Mouse (Mus musculus) adrenal gland, postnatal 14 days (tissue): ENCODE results near the gene Gpank1. TPM values are rescaled to one million over a fixed set of nuclear protein-coding genes. Genes with fewer than 3 reads are reported as not detected.
A peak's percentile ranks its signal among the peaks of the same experiment; 100 is the strongest.
"Not testable (repeated sequence)": the region's sequence is repeated elsewhere in the genome, so short reads cannot be mapped to it uniquely, and the experiment has no call there.

Experiments used
- DNase-seq: peaks from one replicate; pipeline ENCODE4 v3.0.0; 2021; ENCODE audit warnings: mixed read lengths
- total RNA-seq: library from RNA; stranded (reverse); gene quantifications from 2 replicates; pipeline ENCODE4 v1.2.3, GENCODE M21; 2021

Gpank1 gene
- total RNA-seq, 1 experiment from 2014 or later: 11.3 TPM

DNA sequence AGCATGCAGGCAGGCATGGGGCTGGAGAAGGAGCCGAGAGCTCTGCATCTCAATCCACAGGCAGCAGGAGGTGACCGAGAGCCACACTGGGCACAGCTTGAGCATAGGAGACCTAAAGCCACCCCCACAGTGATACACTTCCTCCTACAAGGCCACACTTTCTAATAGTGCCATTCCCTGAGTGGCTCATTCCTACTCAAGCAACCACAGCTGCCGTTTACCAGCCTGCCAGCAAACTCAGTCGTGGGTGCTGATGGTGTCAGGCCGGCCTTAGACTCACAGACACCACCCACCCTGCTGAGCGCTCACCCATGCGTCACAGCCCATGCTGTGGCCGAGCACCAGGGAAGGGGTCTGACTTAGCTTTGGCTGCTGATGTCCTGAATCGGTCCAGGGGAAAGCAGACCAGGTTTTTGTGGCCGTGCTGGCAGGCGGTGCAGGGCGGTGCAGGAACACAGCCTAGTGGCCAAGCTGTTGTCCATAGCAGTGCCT lies 24.0 kb upstream of the Gpank1 start:
- peak; percentile 43 for DNase-seq

DNA sequence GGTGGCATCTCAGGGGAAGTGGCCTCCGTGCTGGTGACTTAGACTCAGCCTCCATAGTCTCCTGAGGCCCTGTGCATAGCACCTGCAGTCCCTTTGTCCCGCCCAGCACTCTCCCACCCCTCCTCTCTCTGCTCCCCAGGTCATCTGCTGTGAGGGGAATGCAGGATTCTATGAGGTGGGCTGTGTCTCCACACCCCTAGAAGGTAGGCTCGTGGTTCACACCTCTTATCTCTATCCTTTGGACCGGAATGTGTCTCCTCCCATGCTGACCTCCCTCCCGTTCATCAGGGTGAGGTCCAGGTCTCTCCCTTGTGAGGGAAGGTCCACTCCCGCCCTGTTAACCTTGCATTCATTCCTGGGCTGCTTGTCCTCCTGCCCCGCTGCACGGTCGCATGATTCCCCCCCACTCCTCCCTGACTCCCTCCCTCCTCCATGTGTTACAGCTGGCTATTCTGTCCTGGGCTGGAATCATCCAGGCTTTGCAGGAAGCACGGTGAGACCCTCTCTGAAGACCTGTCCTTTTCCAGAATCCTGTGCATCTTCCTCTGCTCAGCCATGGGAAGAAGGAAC lies 21.0 kb upstream of the Gpank1 start:
- DNase-seq: no peak

DNA sequence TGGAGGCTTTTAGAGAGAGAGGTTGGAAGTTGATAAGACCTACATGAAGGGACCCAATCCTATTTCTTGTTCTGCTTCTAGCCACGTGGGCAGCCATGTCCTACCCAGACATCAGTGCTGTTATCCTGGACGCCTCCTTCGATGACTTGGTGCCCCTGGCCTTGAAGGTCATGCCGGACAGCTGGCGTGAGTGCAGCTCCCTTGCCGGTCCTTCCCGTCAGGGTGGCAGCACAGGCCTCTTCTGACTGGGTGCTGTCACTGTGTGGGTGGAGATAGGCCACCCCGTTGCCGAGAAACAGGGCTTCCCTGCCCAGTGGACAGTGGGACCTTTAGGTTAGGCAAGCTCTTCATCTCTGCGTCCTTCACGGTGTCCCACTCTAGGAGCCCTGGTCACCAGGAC lies 20.1 kb upstream of the Gpank1 start:
- DNase-seq: peak; percentile 72

DNA sequence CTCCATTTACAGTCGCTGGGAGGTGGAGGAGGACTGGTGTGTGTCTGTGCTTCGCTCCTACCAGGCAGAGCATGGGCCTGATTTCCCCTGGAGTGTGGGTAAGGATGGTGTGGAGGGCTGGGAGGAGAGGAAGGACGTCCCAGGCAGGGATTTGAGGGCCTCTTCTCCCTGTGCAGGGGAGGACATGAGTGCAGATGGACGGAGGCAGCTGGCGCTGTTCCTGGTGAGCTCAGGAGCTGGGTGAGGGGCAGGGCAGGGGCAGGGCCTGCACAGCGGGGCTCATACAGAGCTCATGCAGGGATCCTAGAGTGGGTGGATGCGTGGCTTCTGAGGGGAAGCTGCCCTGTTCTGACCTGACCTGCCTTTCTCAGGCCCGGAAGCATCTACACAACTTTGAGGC lies 19.0 kb upstream of the Gpank1 start:
- DNase-seq: no peak

DNA sequence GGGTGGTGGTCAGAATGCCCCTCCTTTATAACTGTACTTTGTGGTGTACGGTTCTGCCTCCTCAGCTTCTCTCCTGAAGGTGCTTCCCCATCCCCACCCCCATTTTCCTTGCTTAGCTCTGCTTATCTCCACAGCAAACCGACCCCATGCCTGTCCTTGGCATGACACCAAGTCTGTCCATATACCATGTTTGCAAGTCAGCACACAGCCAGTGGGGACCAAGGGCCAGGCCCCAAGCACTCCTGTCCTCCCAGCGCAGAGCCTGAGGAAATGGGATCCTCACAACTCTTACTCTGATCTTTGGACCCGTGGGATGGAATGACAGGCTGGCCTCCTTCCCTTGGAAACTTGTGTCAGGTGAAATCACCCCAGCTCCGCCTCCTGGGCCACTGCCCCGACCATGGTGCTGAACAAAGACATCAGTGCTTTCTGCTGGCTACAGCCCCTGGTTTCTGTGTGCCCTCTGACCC lies 18.0 kb upstream of the Gpank1 start:
- no peak for DNase-seq

DNA sequence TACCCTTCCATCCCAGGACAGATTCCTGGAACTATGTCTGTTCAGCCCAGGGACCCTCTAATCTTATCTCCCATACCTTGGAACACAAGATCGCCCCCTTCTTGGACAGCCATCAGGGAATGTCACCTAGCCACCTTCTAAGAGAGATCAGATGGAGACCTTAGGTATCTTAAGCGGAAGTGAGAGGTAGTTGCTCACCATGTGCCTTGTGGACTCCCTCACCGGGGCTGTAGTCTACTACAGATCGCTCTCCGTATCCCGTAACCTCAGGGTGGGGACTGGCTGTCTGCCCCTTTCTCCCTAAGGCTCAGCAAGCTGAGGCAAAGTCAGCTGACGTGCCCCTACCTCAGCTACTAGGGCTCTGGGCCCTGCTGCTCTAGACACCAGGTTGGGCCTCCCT lies 17.2 kb upstream of the Gpank1 start:
- no peak for DNase-seq

DNA sequence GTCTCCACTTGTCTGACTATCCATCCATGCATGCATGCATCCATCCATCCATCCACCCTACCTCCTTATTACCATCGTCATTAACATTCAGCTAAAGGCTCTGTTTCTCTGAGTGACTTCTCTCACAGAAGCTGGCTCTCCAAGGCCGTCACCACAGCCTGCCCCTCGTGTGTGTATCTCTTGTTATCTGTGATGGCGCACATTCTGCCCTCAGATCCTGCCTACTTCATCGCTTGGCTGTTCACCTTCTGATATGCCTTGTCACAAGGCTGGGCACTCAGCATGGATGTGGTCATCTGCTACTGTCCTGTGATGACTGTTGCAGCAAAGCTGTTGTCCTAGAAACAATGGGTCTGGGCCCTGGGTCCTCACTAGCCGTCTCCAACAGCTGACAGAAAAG lies 16.5 kb upstream of the Gpank1 start:
- DNase-seq: no peak

DNA sequence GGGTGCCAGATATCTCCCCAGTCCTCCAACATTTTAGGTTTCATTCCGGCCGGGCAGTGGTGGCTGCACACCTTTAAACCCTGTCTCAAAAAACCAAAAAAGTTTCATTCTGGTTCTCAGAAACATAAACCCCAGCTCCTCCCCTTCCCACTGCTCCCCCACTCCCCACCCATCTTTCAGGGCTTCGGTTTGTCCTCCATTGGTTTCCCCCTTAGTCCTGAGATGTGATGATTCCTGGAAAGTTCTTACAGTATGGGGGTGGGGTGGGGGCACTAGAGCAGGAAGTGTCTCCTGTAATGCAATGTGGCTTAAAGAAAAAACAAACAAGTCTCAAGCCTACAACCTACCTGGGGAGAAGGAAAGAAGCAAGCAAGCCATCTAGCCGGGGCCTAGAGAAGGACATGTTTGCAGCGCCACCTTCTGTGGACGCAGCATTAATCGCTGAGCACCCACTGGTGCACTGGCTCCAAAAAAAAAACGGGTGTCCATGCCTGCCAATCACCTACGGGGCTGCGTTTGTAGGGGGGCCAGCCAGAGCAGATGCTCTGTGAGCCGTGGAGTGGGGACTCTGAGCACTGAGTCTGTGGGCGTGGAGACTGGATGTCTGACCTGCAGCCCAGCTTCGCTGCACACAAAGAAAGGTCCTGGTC lies 15.4 kb upstream of the Gpank1 start:
- peak; percentile 63 for DNase-seq

DNA sequence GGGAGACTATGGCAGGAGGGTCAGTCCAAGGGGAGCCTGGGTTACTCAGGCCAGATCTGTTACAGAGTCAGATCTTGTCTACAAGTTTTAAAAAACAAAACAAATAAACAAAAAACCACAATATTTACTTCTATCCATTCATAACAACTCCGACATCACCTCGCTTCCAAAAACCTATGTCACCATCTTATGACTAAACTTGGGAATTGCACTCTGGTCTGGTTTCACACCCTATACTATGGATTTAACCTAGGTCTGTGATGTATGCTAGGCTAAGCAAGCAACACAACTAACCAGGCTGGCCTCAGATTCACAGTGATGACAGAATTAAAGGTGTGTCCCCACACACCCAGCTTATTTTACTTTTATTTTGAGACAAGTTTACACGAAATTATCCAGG lies 14.7 kb upstream of the Gpank1 start:
- no peak for DNase-seq

DNA sequence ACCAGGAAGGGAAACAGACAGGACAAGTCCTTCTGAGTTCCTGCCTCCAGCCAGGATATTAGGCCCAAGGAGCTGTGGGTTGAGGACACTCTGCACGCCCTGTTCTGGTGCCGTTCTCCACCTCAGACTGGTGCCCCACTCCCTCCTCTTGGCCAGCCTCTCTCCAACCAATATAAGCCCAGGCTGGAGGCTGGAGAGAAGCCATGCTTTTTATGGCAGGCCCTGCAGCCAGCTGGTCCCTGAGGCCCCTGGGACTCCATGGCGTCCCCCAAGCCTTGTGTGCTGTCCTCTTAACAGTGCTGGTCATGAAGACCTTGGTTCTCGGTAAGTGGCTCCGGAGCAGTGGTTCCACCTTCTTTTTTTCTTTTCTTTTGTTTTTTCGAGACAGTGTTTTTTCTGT lies 13.2 kb upstream of the Gpank1 start, which contains the start of gene Ly6g5c:
TSS of gene Ly6g5c (plus strand) at position 183 of the 400 bp plus-strand sequence.
- DNase-seq: no peak

DNA sequence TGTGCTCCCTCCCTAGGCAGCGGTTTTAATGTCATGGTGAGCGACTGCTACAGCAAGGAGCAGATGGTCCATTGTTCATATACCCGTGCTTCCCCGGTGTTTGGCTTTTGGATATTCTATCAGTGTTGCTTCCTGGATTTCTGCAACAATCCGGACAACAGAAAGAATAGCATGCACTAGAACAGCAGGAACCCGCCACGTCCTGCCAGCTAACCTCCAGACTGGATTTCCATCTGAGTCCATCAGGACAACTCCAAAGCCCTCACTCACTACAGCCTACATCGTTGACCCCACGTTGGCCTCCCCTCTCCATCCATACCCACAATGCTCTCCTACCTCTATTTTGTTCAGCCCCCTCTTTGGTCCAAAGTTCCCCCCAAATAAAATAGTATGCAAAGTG lies 9.5 kb upstream of the Gpank1 start:
- no peak for DNase-seq

DNA sequence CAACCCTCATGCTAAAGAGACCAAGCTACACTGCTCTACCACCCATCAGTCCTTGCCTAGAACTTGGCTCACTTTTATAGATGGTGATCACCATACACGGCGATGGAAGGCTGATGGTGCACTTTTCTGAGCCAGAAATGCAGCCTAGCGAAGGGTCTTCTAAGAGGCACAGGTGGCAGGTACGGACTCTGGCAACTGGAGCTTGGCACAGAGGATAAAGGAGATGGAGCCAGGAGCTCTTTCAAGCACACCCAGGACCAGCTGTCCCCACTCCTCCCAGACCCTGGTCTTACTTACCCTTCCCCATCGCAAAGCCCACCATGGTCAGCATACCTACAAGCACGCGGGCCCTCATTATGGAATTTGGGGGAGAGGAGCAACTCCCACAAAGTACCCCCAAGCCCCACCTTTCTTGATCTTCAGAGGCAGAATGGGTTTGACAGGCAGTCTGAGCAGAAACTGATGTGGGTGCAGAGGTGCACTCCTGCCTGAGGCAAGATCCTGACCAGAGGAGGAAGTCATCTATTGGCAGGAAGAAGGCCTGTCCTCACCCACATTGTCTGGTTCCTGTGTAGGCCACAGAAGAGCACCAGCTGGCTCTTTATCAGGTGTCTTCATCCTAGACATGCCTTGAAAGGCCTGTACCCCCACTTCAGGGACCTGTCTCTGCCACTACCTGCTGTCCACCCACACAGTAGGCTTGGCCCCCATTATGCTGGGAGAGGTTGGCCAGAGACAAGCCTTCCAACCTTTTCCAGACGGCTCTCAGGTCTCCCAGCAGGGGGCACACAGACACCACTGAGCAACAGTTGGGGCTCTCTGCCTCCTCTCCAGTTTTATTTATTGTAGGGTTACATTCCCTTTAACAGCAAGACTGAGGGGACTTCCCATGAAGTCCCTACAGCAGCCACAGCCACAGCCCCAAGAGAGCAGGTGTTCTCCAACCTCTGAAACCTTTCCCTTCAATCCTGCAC lies 5.9 kb upstream of the Gpank1 start, which contains the start of gene Ly6g5b:
TSS of gene Ly6g5b (minus strand) at position 383 of the 974 bp plus-strand sequence.
- peak; percentile 63 for DNase-seq

DNA sequence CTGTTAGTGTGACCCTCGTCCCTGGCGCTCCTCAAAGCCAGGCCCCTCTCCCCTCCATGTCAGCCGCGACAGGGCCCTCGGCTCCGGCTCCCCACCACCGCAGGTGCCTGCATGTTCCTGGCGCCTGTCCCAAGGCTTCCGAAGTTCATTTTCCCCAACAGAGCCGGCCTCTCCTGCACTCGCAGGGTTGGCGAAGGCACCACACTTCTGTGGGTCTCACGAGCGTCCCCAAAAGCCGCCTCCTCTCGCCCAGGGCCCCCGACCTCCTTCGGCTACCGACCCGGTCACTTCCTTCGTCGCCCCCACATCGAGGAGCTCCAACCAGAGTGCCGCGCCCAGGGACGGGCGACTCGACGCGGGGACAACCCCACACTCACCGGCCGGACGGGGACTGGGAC lies 511 bp upstream of the Gpank1 start:
- peak; percentile 75 for DNase-seq

DNA sequence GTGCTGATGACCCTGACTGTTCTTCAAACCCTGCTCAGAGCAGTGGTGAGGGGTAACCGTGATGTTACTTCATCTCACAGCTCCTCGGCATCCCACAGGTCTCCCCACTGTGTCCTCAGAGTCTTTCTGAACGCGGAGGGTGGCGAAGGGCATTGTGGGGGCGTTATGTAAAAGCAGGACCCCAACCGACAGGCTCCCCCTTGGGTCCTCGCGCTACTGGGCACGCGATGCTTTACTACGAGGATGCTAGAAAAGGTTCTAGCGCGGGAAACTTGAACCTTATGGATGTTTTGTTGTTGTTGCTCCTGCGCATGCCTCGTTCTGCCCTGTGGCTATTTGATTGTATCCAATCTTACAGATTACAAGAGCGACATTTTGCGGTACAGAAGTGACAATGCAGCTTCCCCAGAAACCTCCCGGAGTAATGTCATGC lies 632 bp downstream of the Gpank1 start, which contains the start of gene Csnk2b:
TSS of gene Csnk2b (minus strand) at position 183 of the 433 bp plus-strand sequence.
- peak; percentile 77 for DNase-seq

DNA sequence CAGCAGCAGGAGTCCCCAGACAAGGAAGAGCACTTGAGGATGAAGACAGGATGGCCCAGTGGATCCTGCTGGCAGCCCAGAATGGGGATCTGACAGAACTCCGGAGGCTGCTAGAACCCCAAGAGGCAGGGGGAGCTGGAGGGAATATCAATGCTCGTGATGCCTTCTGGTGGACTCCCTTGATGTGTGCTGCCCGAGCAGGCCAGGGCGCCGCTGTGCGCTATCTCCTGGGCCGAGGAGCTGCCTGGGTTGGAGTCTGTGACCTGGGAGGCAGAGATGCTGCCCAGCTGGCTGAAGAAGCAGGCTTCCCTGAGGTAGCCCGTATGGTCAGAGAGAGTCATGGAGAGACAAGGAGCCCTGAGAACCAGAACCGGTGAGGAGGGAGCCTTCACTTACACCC lies 2.0 kb downstream of the Gpank1 start:
- not testable (repeated sequence) for DNase-seq

DNA sequence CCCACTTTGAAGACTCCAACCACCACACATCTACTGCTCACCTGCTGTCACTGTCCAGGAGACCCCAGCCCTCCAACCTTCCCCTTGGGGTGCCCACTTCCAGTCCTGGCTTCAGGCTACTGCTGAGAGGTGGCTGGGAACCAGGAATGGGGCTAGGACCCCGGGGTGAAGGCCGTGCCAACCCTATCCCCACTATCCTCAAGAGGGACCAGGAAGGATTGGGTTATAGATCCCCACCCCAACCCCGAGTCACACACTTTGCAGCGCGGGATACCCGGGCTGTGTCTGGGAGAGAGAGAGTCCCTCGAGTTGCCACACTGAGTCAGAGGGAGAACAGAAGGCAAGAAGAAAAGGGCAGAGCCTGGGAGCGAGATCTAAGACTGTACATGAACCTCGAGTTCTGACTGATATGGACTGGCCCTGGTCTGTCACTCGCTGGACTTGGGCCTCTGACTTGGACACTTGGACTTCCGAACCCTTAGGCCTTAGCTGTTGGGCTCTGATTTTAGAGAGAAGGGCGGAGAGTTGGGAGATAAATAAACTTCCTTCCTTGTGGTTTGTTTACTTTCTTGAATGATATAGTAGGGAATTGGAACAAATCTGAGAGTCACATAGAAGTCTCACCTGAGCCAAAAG lies 3.1 kb downstream of the Gpank1 start:
- DNase-seq: not testable (repeated sequence)

DNA sequence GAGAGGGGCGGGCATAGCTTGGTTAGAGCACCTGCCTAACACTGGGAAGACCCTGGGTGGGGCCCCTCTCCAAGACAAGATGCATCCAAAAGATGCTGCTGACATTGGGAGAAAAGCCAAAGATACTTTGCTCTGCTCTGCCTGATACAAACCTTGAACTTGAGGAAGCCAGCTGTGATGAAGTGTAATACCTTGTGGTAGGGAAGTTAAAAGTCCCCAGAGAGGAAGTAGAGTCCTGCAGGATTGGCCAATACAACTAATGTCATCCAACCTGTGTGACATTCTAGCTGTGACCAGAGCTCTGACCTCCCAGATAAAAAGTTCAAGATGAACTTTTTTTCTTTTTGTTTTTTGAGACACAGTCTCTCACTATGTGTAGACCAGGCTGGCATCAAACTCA lies 3.8 kb downstream of the Gpank1 start:
- no peak for DNase-seq

DNA sequence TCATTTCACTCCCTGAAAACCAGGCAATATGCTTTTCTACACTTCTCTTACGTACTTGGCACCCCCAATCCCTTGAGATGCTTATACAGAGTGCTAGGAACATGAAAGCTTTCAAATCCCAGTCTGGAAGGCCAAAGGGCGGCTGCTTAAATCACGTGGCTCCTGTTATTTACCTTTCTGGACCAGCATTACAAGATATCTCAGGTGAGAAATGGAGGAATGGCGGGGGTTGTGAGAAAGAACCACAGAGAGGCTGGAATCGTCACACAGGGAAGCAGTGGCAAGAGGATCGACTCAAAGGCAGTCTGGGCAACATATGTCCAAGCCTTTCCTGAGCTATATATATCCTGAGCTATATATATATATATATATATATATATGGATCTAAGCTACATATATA lies 4.3 kb downstream of the Gpank1 start:
- no peak for DNase-seq

DNA sequence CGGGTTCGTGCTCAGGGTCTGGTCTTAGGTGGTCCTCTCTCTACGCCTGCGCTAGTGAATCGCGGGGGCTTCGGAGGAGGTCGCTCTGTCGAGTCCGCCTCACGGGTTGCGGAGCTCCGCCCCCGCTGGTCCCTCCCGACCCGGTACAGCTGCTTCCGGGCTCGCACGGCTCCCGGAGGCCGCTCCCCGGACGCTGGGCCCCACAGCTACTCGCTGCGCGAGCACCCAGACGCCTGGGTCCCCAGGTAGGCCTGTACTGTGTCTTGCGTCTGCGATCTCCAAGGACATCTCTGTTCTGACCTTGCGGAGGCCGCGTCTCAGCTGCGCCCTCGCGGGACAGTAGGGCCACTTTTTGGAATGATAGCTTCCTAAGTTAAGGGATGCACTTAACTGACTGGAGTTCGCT lies 5.0 kb downstream of the Gpank1 start, which contains the start of gene D17H6S53E:
TSS of gene D17H6S53E (plus strand) at position 168 of the 406 bp plus-strand sequence.
- peak; percentile 89 for DNase-seq

DNA sequence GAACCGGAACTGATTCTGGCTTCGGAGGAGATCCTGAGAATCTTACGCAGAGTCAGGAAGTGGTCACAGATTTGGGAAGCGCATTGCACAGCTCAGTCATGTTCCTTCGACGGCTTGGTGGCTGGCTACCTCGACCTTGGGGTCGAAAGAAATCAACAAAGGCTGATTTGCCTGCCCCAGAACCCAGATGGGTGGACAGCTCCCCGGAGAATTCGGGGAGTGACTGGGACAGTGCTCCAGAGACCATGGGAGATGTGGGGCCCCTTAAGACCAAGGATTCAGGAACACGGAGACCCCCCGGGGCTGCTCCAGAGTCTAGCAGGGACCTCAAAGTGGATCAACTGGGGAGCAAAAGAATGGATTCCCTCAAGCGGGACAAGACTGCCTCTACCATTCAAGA lies 5.8 kb downstream of the Gpank1 start:
- DNase-seq: peak; percentile 40

DNA sequence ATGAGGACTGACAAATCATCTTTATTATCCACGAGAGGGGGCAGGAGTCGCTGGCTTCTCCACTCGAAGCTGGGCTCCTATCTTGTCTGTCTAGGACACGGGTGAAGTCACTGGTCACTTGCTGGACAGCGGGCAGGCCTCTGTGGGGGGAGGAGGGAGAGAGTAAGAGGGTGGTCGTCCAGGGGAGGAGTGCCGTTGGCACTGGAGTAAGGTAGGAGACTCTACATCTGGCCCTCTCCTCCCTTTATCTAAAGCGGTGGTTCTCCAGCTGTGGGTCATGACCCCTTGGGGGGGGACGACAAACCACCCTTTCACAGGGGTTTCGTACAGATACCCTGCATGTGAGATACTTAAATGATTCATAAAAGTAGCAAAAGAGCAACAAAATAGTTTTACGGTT lies 7.7 kb downstream of the Gpank1 start:
- DNase-seq: no peak

DNA sequence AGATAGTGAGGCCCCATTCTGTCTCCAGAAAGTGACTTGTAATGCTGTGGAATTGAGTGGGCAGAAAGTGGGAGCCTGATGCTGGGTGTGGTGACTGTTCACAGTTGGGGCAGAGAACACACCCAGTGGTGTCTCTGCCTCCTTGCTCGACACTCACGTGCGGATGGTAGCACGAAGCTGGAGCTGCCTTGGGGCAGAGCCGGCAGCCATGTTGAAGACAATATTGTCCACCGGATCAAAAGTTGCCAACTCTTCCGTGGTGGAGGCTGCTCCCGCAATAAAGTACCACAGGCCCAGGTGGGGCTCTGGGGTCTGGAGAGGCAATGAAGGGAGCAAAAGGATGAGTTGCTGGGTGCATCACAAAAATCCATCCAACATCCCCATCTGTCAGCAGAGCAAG lies 9.8 kb downstream of the Gpank1 start:
- no peak for DNase-seq
